In the genomic region with DNA sequence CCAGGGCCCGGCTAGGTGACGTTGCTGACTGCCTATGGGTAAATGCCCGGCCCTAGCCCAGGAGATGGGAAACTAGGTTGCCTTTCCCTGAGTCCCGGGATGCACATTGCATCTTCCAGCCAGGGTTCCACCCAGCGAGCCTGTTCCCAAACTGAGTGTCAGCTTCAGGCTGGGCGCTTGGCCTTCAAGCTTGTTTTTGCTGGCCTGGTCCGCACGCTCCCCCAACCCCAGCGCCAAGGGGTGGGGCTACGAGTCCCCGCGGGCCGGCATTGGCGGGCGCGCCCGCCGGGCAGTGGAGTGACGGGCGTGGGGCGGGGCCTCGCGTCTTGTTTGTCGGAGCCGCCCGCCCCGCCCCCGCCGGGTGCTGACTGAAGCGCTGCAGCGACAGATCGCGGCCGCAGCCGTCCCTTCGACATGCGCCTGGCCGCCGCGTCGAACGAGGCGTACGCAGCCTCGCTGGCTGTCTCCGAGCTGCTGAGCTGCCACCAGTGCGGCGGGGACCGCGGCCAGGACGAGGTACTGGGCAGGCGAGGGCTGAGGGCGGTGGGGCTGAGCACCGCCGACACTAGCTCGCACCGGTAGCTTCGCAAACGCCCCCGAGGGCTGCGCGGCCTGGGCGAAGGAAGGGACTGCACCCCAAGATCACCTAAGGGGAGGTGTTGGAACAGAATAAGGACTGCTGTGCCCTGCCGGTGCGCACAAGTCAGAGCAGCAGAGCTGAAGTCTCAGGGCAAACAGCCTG, we compare ENCODE assay signal across 8 mouse cellular contexts.
A peak's percentile ranks its signal among the peaks of the same experiment; 100 is the strongest.
DNase-seq lines count a peak whose midpoint lies in the region; ATAC-seq lines count a peak whose summit lies in the region.

No protein-coding gene starts in this region.

- intact Hi-C loops in gastrocnemius, postnatal 14 days (cut with DNase I; ENCODE audit: low total_unique reads) = no loop called here
- intact Hi-C loops in left cerebral cortex, postnatal 10 days (cut with DNase I) = loop anchor here (5.0 kb wide), 1 partner anchor 50 kb away; no protein-coding TSS in a partner anchor

- DNase-seq in adrenal gland, adult 18-20 months (ENCODE audit: low spot score in 2 of 2) = peak; percentile 91 to 94
- DNase-seq in embryo, embryonic 10.5 days (ENCODE audit: low spot score) = peak; percentile 98
- peak; percentile 99 for DNase-seq in gastrocnemius, postnatal 14 days
- peak; percentile 86 to 99 for DNase-seq in left cerebral cortex, postnatal 10 days (ENCODE audit: extremely low spot score in 1 of 2, low spot score in 2 of 2)
- peak; percentile 96 for DNase-seq in right cerebral cortex, postnatal 10 days (ENCODE audit: low spot score in 2 of 2)
- peak; percentile 96 for DNase-seq in urinary bladder, postnatal 14 days (ENCODE audit: low spot score)

- ATAC-seq in inflammation-experienced regulatory T-cells, adult 6 months = peak; percentile 78
- ATAC-seq in megakaryocyte progenitor cell, adult 5-6 weeks (replicated peaks; ENCODE audit: poor library complexity) = peak; percentile 88

Comparison
In these comparisons a context has a peak if more than half of its experiments do, and no peak if none do; other contexts are left out.
1. Peak in every context shown above with its lines: DNase-seq and ATAC-seq.